Mouse (Mus musculus) embryonic facial prominence, embryonic 15.5 days (tissue): Measurements from ENCODE around the gene Gm4985. TPM values are rescaled to one million over a fixed set of nuclear protein-coding genes. Genes with fewer than 3 reads are reported as not detected.
"Not testable (repeated sequence)": the region's sequence is repeated elsewhere in the genome, so short reads cannot be mapped to it uniquely, and the experiment has no call there.

Experiments used
- ATAC-seq: fragments of 200-750 bp; cut with Nextera tagmentation; 2 replicates; pipeline ENCODE4 v1.8.0; 2017; ENCODE audit warnings: low read depth, moderate TSS enrichment; ENCODE audit not compliant: insufficient number of reproducible peaks, low FRiP score, low TSS enrichment
- H3K27ac ChIP-seq: fragments of 300-500 bp; sonication (generic); replicated peaks from 2 replicates; pipeline ENCODE4 v1.5.1; 2015; ENCODE audit warnings: mild to moderate bottlenecking, inconsistent platforms
- H3K27me3 ChIP-seq: fragments of 300-500 bp; sonication (generic); 2 replicates; pipeline ENCODE4 v1.6.1; 2015; ENCODE audit warnings: inconsistent platforms
- H3K36me3 ChIP-seq: fragments of 300-500 bp; sonication (generic); 2 replicates; pipeline ENCODE4 v1.6.1; 2015; ENCODE audit warnings: mild to moderate bottlenecking, inconsistent platforms
- H3K4me1 ChIP-seq: fragments of 300-500 bp; sonication (generic); 2 replicates; pipeline ENCODE4 v1.6.1; 2015; ENCODE audit warnings: inconsistent platforms
- H3K4me2 ChIP-seq: fragments of 300-500 bp; sonication (generic); replicated peaks from 2 replicates; pipeline ENCODE4 v1.6.1; 2015; ENCODE audit warnings: mild to moderate bottlenecking, inconsistent platforms
- H3K4me3 ChIP-seq: fragments of 300-500 bp; sonication (generic); replicated peaks from 2 replicates; pipeline ENCODE4 v1.5.1; 2015; ENCODE audit warnings: mild to moderate bottlenecking, inconsistent platforms
- H3K9ac ChIP-seq: fragments of 300-500 bp; sonication (generic); 2 replicates; pipeline ENCODE4 v1.6.1; 2015; ENCODE audit warnings: inconsistent platforms
- H3K9me3 ChIP-seq: fragments of 300-500 bp; sonication (generic); replicated peaks from 2 replicates; pipeline ENCODE4 v1.6.1; 2016; ENCODE audit warnings: inconsistent platforms
- WGBS: fragments of 180-500 bp; shearing (Covaris S2); methylation state at CpG from one replicate; pipeline ENCODE4 v1.1.7; 2015; 5-methylcytosine and 5-hydroxymethylcytosine counted together
- microRNA-seq: library from miRNA; unstranded; fragments of <30 nt; microRNA quantifications from one replicate; pipeline ENCODE4, GENCODE M21; 2016; ENCODE audit warnings: borderline number of aligned reads
- polyA plus RNA-seq: library from polyadenylated mRNA; unstranded; fragments of >200 nt; fragmentation: Nextera tagmentation; extraction: Ambion mirVana; gene quantifications from 2 replicates; pipeline ENCODE4 v1.2.1, GENCODE M21; 2015

The Gm4985 gene
- not detected in 2 replicates for polyA plus RNA-seq

- not testable (repeated sequence) for ATAC-seq, H3K9ac ChIP-seq, H3K27me3 ChIP-seq, H3K27ac ChIP-seq, H3K9me3 ChIP-seq, H3K4me1 ChIP-seq, H3K4me2 ChIP-seq, H3K4me3 ChIP-seq, H3K36me3 ChIP-seq
- WGBS: 78% methylated on average over 8 of the region's 8 CpGs
Measured at GRCm38 (mm10) chrX:23958834-23959233, at the start of gene Gm4985. Gm4985 (minus strand) TSS chrX:23958934.

- Histone ChIP-seq H3K9me3 (no peaks in the 10 kb centered on the region), H3K9ac (no peak overlapping the region), H3K4me2 (no peak overlapping the region), H3K27me3 (no peaks in the 10 kb centered on the region), H3K36me3 (no peaks in the 10 kb centered on the region), H3K27ac (no peak overlapping the region), H3K4me1 (no peaks in the 10 kb centered on the region), H3K4me3 (no peak overlapping the region)
- 61% methylated on average over 2 of the region's 2 CpGs for WGBS
- no peak for ATAC-seq
Measured at GRCm38 (mm10) chrX:23954161-23954560, 4.6 kb downstream of the Gm4985 start.

Small RNA genes lying within 50 kb of the gene (microRNA-seq; reads per million reads assigned to microRNA genes)
- not detected for gene Gm25299

Other genes with a start within 250 kb of the Gm4985 start
- gene Gm4907, start 76.4 kb downstream of the Gm4985 start, polyA plus RNA-seq: not detected in 2 replicates